Mouse (Mus musculus): ENCODE measurements around the gene Serpina1e. TPM values are rescaled to one million over a fixed set of nuclear protein-coding genes. Genes with fewer than 3 reads are reported as not detected.

Serpina1e gene
- 0.42 TPM in 1 of 2 replicates, not detected in the other for polyA plus RNA-seq (2014; fragmentation: Nextera tagmentation; extraction: Ambion mirVana)

GRCm38 (mm10) chr12:103958798-103959197 lies at the start of gene Serpina1e:
Serpina1e (minus strand) TSS chr12:103958975.
- Histone ChIP-seq H3K9ac (ENCODE audit: low read depth, low read length) (no peak within 1 kb of the TSS), H3K9me3 (replicated peaks; ENCODE audit: control insufficient read depth, low read length) (no peaks in the 10 kb centered on the region; the same call in 1 of the 2 replicates), H3K4me2 (no peak within 1 kb of the TSS), H3K27ac (ENCODE audit: low read depth, low read length) (no peak within 1 kb of the TSS), H3K4me1 (ENCODE audit: control insufficient read depth, insufficient read depth, low read length) (no peaks in the 10 kb centered on the region), H3K36me3 (ENCODE audit: control insufficient read depth, insufficient read depth, low read length) (no peaks in the 10 kb centered on the region), H3K4me3 (ENCODE audit: low read depth, low read length) (no peak within 1 kb of the TSS), H3K27me3 (ENCODE audit: control insufficient read depth, insufficient read depth, low read length) (no peaks in the 10 kb centered on the region)
- no peak for ATAC-seq (replicated peaks; ENCODE audit: insufficient number of reproducible peaks, low FRiP score, low TSS enrichment)
- WGBS (ENCODE audit: insufficient replicate concordance): 66% methylated on average over 3 of the region's 3 CpGs

DNA sequence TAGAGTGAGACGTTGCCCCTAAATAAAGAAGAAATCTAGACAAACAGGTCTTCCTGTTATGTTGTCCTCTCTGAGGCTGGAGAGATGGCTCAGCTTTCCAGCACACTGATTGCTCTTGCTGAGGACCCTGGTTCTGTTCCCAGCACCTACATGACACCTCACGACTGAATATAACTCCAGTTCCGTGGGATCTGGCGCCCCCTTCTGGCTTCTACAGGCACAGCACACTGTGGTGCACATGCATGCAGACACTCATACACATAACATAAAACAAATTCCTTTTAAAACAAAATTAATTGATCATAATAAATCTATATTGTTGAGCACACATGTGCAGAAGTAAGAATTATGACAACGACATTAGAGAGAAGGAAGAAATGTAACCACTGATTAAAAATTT lies 45.9 kb upstream of the Serpina1e start:
- Histone ChIP-seq H3K9ac (ENCODE audit: low read depth, low read length) (no peak overlapping the region), H3K9me3 (replicated peaks; ENCODE audit: control insufficient read depth, low read length) (no peaks in the 10 kb centered on the region), H3K27me3 (ENCODE audit: control insufficient read depth, insufficient read depth, low read length) (no peaks in the 10 kb centered on the region), H3K27ac (ENCODE audit: low read depth, low read length) (no peak overlapping the region), H3K36me3 (ENCODE audit: control insufficient read depth, insufficient read depth, low read length) (no peaks in the 10 kb centered on the region), H3K4me1 (ENCODE audit: control insufficient read depth, insufficient read depth, low read length) (peaks cover 2% of the 10 kb centered on the region; the same call in 1 of the 2 replicates), H3K4me2 (no peak overlapping the region), H3K4me3 (ENCODE audit: low read depth, low read length) (no peak overlapping the region)
- ATAC-seq (replicated peaks; ENCODE audit: insufficient number of reproducible peaks, low FRiP score, low TSS enrichment): no peak
- WGBS (ENCODE audit: insufficient replicate concordance): 72% methylated on average over 5 of the region's 5 CpGs

DNA sequence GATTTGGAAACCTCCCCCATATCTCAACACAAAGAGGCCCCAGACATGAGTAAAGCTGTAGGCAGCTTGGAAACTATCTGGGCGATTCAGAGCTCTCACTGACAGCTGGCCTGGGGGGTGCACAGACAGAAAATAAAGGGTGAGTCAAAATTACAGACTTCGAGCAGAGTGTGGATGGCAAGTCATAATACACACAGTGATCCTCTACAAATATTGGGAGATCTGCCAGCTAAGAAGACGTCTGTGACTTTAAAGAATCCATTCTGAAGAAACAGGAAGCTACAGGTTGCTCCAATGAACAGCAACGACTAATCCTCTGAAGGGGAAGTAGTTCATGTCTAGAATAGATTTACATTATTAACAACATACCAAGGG lies 44.5 kb upstream of the Serpina1e start:
- no peak for ATAC-seq (replicated peaks; ENCODE audit: insufficient number of reproducible peaks, low FRiP score, low TSS enrichment)
- no peak overlapping the region for H3K4me3 ChIP-seq (ENCODE audit: low read depth, low read length)
- H3K4me2 ChIP-seq: no peak overlapping the region
- no peaks in the 10 kb centered on the region for H3K27me3 ChIP-seq (ENCODE audit: control insufficient read depth, insufficient read depth, low read length)
- H3K9me3 ChIP-seq (replicated peaks; ENCODE audit: control insufficient read depth, low read length): no peaks in the 10 kb centered on the region
- H3K9ac ChIP-seq (ENCODE audit: low read depth, low read length): no peak overlapping the region
- H3K4me1 ChIP-seq (ENCODE audit: control insufficient read depth, insufficient read depth, low read length): peaks cover 2% of the 10 kb centered on the region; the same call in 1 of the 2 replicates
- 35% methylated on average over 4 of the region's 4 CpGs for WGBS (ENCODE audit: insufficient replicate concordance)
- H3K27ac ChIP-seq (ENCODE audit: low read depth, low read length): peak overlapping the region; percentile 54; the same call in 1 of the 2 replicates
- no peaks in the 10 kb centered on the region for H3K36me3 ChIP-seq (ENCODE audit: control insufficient read depth, insufficient read depth, low read length)

DNA sequence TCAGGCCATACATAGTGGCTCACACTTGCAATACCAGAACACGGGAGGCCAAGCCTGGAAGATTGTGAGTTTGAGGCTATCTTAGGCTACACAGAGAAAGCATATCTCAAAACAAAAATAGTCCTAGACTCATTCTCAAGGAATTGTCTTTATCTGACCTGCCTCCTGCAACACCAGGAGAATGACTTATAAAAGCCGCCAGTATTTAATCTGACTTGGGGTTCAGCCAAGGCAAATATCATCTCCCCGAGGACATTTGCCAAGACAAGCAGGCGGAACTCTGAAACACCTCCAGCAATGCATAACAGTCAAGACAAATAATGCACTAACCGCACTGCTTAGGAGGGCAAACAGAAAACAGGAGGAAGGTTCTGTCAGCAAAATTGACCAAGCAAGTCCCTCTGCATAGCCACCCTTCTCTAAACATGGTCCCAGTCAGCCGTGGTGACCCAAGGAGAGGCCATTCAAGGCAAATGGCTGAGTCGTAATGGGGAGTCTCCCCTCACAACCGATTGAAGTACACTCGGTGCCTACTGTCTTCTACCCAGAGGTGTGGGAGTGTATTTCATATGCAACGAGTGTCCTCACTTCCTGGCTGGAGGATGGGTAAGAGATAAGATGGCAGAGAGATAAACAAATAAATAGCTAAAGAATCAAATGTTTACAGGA lies 43.9 kb upstream of the Serpina1e start:
- H3K4me1 ChIP-seq (ENCODE audit: control insufficient read depth, insufficient read depth, low read length): peaks cover 2% of the 10 kb centered on the region; the same call in 1 of the 2 replicates
- no peaks in the 10 kb centered on the region for H3K27me3 ChIP-seq (ENCODE audit: control insufficient read depth, insufficient read depth, low read length)
- WGBS (ENCODE audit: insufficient replicate concordance): 51% methylated on average over 10 of the region's 10 CpGs
- H3K4me3 ChIP-seq (ENCODE audit: low read depth, low read length): no peak overlapping the region
- no peaks in the 10 kb centered on the region for H3K36me3 ChIP-seq (ENCODE audit: control insufficient read depth, insufficient read depth, low read length)
- H3K9ac ChIP-seq (ENCODE audit: low read depth, low read length): no peak overlapping the region
- H3K4me2 ChIP-seq: peak overlapping the region; percentile 16; the same call in 1 of the 2 replicates
- H3K27ac ChIP-seq (ENCODE audit: low read depth, low read length): peak overlapping the region; percentile 54; the same call in 1 of the 2 replicates
- H3K9me3 ChIP-seq (replicated peaks; ENCODE audit: control insufficient read depth, low read length): no peaks in the 10 kb centered on the region
- ATAC-seq (replicated peaks; ENCODE audit: insufficient number of reproducible peaks, low FRiP score, low TSS enrichment): peak; percentile 61

GRCm38 (mm10) chr12:104000594-104000993 lies 41.8 kb upstream of the Serpina1e start:
- 89% methylated on average over 3 of the region's 3 CpGs for WGBS (ENCODE audit: insufficient replicate concordance)
- H3K27ac ChIP-seq (ENCODE audit: low read depth, low read length): no peak overlapping the region
- H3K9ac ChIP-seq (ENCODE audit: low read depth, low read length): no peak overlapping the region
- H3K4me3 ChIP-seq (ENCODE audit: low read depth, low read length): no peak overlapping the region
- peaks cover 3% of the 10 kb centered on the region; the same call in 1 of the 2 replicates for H3K27me3 ChIP-seq (ENCODE audit: control insufficient read depth, insufficient read depth, low read length)
- no peaks in the 10 kb centered on the region for H3K36me3 ChIP-seq (ENCODE audit: control insufficient read depth, insufficient read depth, low read length)
- no peaks in the 10 kb centered on the region for H3K9me3 ChIP-seq (replicated peaks; ENCODE audit: control insufficient read depth, low read length)
- H3K4me1 ChIP-seq (ENCODE audit: control insufficient read depth, insufficient read depth, low read length): peaks cover 2% of the 10 kb centered on the region; the same call in 1 of the 2 replicates
- H3K4me2 ChIP-seq: no peak overlapping the region
- no peak for ATAC-seq (replicated peaks; ENCODE audit: insufficient number of reproducible peaks, low FRiP score, low TSS enrichment)

DNA sequence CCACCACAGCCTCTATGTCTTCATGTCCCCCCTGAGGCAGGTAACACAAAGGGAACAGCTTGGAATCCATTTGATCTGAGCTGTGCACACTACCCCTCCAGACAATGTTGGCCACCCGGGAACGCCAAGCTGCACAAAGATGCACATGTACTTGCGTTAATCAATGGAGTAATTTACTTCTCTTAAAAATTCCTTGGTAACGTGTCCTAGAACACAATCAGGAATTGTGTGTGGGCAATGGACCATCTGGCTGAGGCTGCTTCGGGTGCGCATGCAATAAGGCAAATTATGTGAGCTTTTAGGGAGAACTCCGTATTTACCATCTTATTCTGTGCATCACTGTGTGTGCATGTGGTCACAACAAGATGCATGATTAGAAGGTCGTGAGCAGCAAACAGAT lies 40.8 kb upstream of the Serpina1e start:
- WGBS (ENCODE audit: insufficient replicate concordance): 90% methylated on average over 8 of the region's 8 CpGs
- H3K9me3 ChIP-seq (replicated peaks; ENCODE audit: control insufficient read depth, low read length): no peaks in the 10 kb centered on the region
- H3K4me3 ChIP-seq (ENCODE audit: low read depth, low read length): no peak overlapping the region
- no peak overlapping the region for H3K4me2 ChIP-seq
- H3K36me3 ChIP-seq (ENCODE audit: control insufficient read depth, insufficient read depth, low read length): no peaks in the 10 kb centered on the region
- no peak overlapping the region for H3K9ac ChIP-seq (ENCODE audit: low read depth, low read length)
- H3K4me1 ChIP-seq (ENCODE audit: control insufficient read depth, insufficient read depth, low read length): peaks cover 2% of the 10 kb centered on the region; the same call in 1 of the 2 replicates
- H3K27me3 ChIP-seq (ENCODE audit: control insufficient read depth, insufficient read depth, low read length): peaks cover 3% of the 10 kb centered on the region
- no peak overlapping the region for H3K27ac ChIP-seq (ENCODE audit: low read depth, low read length)
- no peak for ATAC-seq (replicated peaks; ENCODE audit: insufficient number of reproducible peaks, low FRiP score, low TSS enrichment)

- H3K9me3 ChIP-seq (replicated peaks; ENCODE audit: control insufficient read depth, low read length): no peaks in the 10 kb centered on the region
- H3K4me3 ChIP-seq (ENCODE audit: low read depth, low read length): no peak overlapping the region
- H3K27ac ChIP-seq (ENCODE audit: low read depth, low read length): no peak overlapping the region
- no peak overlapping the region for H3K9ac ChIP-seq (ENCODE audit: low read depth, low read length)
- H3K36me3 ChIP-seq (ENCODE audit: control insufficient read depth, insufficient read depth, low read length): no peaks in the 10 kb centered on the region
- H3K4me2 ChIP-seq: no peak overlapping the region
- 61% methylated on average over 2 of the region's 2 CpGs for WGBS (ENCODE audit: insufficient replicate concordance)
- ATAC-seq (replicated peaks; ENCODE audit: insufficient number of reproducible peaks, low FRiP score, low TSS enrichment): no peak
- no peaks in the 10 kb centered on the region for H3K4me1 ChIP-seq (ENCODE audit: control insufficient read depth, insufficient read depth, low read length)
- peaks cover 13% of the 10 kb centered on the region for H3K27me3 ChIP-seq (ENCODE audit: control insufficient read depth, insufficient read depth, low read length)
Observed at GRCm38 (mm10) chr12:103996513-103996912, 37.7 kb upstream of the Serpina1e start.

GRCm38 (mm10) chr12:103995292-103996072 lies 36.7 kb upstream of the Serpina1e start:
- 39% methylated on average over 5 of the region's 5 CpGs for WGBS (ENCODE audit: insufficient replicate concordance)
- Histone ChIP-seq H3K4me1 (ENCODE audit: control insufficient read depth, insufficient read depth, low read length) (no peaks in the 10 kb centered on the region), H3K27me3 (ENCODE audit: control insufficient read depth, insufficient read depth, low read length) (peaks cover 13% of the 10 kb centered on the region), H3K27ac (ENCODE audit: low read depth, low read length) (no peak overlapping the region), H3K9ac (ENCODE audit: low read depth, low read length) (no peak overlapping the region), H3K36me3 (ENCODE audit: control insufficient read depth, insufficient read depth, low read length) (no peaks in the 10 kb centered on the region), H3K9me3 (replicated peaks; ENCODE audit: control insufficient read depth, low read length) (no peaks in the 10 kb centered on the region), H3K4me2 (no peak overlapping the region), H3K4me3 (ENCODE audit: low read depth, low read length) (no peak overlapping the region)
- ATAC-seq (replicated peaks; ENCODE audit: insufficient number of reproducible peaks, low FRiP score, low TSS enrichment): no peak

All from heart, embryonic 11.5 days (tissue).